Comparison of ENCODE assay signal across 25 mouse cellular contexts in genomic region chr13:47192200-47192599, GRCm38 (mm10).
"Had no signal": no experiment of that assay in that cellular context is flagged by ENCODE, and none has a peak within 500 bp of the region (broad histone marks: within the 10 kb centered on the region; RNA-seq: fewer than 3 reads in every experiment).

No protein-coding gene starts in this region.

- H3K9ac ChIP-seq: heart, embryonic 13.5 days; heart, embryonic 15.5 days; hindbrain, embryonic 12.5 days; hindbrain, embryonic 14.5 days; limb, embryonic 13.5 days; limb, embryonic 15.5 days; liver, embryonic 13.5 days had no signal

- H3K27ac ChIP-seq: heart, embryonic 13.5 days; heart, embryonic 15.5 days; hindbrain, embryonic 10.5 days; hindbrain, embryonic 12.5 days; hindbrain, embryonic 14.5 days; kidney, postnatal 0 days; limb, embryonic 13.5 days; limb, embryonic 15.5 days; liver, embryonic 13.5 days had no signal

- DNase-seq: gastrocnemius, postnatal 14 days; gastrocnemius, postnatal 36 days; heart, adult 18-20 months; heart, postnatal 4 days; kidney, adult 11 months; kidney, adult 8-10 months; kidney, postnatal 14 days; kidney, postnatal 36 days; layer of hippocampus, adult 9-11 months; layer of hippocampus, postnatal 36 days; left cerebral cortex, postnatal 4 days; liver, embryonic 13.5 days had no signal

- H3K4me2 ChIP-seq: heart, embryonic 11.5 days; hindbrain, embryonic 12.5 days; hindbrain, embryonic 14.5 days; limb, embryonic 15.5 days; liver, embryonic 11.5 days had no signal

- H3K9me3 ChIP-seq: heart, embryonic 13.5 days; heart, embryonic 15.5 days; hindbrain, embryonic 10.5 days; hindbrain, embryonic 12.5 days; limb, embryonic 13.5 days; limb, embryonic 15.5 days; liver, embryonic 13.5 days had no signal

- H3K4me3 ChIP-seq: heart, embryonic 13.5 days; heart, embryonic 15.5 days; hindbrain, embryonic 10.5 days; hindbrain, embryonic 12.5 days; limb, embryonic 13.5 days; limb, embryonic 15.5 days; liver, embryonic 13.5 days had no signal

- H3K36me3 ChIP-seq: heart, embryonic 13.5 days; heart, embryonic 15.5 days; hindbrain, embryonic 10.5 days; hindbrain, embryonic 12.5 days; limb, embryonic 13.5 days; limb, embryonic 15.5 days; liver, embryonic 13.5 days had no signal

- ATAC-seq: forebrain, embryonic 16.5 days; hindbrain, embryonic 16.5 days; inflammation-experienced regulatory T-cells, adult 6 months had no signal
